Mouse (Mus musculus): Measurements from ENCODE around the gene Sh2b3. TPM values are rescaled to one million over a fixed set of nuclear protein-coding genes. Genes with fewer than 3 reads are reported as not detected.

Sh2b3 gene
- polyA plus RNA-seq, 1 experiment from 2014 or later, result 5.9 TPM

- peaks cover 32% of the 10 kb centered on the region for H3K27me3 ChIP-seq
- no peaks in the 10 kb centered on the region for H3K9me3 ChIP-seq
- H3K27ac ChIP-seq (replicated peaks), result no peak overlapping the region
- peaks cover 29% of the 10 kb centered on the region for H3K4me1 ChIP-seq
- under 1% methylated on average over 33 of the region's 33 CpGs for WGBS
- no peaks in the 10 kb centered on the region for H3K36me3 ChIP-seq
- peak overlapping the region; percentile 57 for H3K9ac ChIP-seq (replicated peaks)
- peak overlapping the region; percentile 50 for H3K4me3 ChIP-seq
- ATAC-seq (replicated peaks), result peak; percentile 52
- peak overlapping the region; percentile 77 for H3K4me2 ChIP-seq (replicated peaks)
These were observed 5.2 kb upstream of the Sh2b3 start for GRCm38 (mm10) chr5:121842665-121843118.

DNA sequence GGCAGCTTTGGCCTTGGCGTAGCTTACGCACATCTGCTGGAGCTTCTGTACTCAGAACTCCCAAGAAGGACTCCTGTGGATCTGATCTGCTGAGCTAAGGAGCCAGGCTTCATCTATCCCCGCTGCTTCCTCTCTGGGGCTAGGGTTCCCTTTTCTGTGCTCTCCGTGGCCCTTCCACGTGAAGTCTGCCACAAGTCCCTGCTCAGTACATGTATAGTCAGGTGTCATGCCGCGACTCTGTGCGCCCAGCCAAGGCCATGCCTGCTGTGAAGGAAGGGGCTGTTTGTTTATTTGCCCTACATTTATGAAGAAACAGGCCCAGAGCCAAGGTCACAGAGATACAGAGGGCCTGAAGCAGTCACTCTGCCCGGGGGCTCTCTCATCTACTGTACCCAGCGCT lies 4.5 kb upstream of the Sh2b3 start:
- Histone ChIP-seq H3K4me3 (no peak overlapping the region), H3K4me1 (peaks cover 35% of the 10 kb centered on the region), H3K27ac (replicated peaks) (no peak overlapping the region), H3K4me2 (replicated peaks) (no peak overlapping the region), H3K36me3 (no peaks in the 10 kb centered on the region), H3K9me3 (no peaks in the 10 kb centered on the region), H3K9ac (replicated peaks) (no peak overlapping the region), H3K27me3 (peaks cover 40% of the 10 kb centered on the region)
- no peak for ATAC-seq (replicated peaks)
- 42% methylated on average over 10 of the region's 10 CpGs for WGBS

- no peak overlapping the region for H3K4me2 ChIP-seq (replicated peaks)
- ATAC-seq (replicated peaks), result no peak
- H3K4me1 ChIP-seq, result peaks cover 37% of the 10 kb centered on the region
- H3K27ac ChIP-seq (replicated peaks), result no peak overlapping the region
- H3K4me3 ChIP-seq, result no peak overlapping the region
- no peaks in the 10 kb centered on the region for H3K9me3 ChIP-seq
- 93% methylated on average over 9 of the region's 9 CpGs for whole genome bisulfite sequencing
- H3K9ac ChIP-seq (replicated peaks), result no peak overlapping the region
- peaks cover 41% of the 10 kb centered on the region for H3K27me3 ChIP-seq
- no peaks in the 10 kb centered on the region for H3K36me3 ChIP-seq
These were observed 4.1 kb upstream of the Sh2b3 start for GRCm38 (mm10) chr5:121841516-121841915.

GRCm38 (mm10) chr5:121839128-121839473 lies 1.7 kb upstream of the Sh2b3 start:
- H3K9ac ChIP-seq (replicated peaks), result peak overlapping the region; percentile 37; the same call in 1 of the 2 replicates
- peak overlapping the region; percentile 36 for H3K4me3 ChIP-seq
- H3K36me3 ChIP-seq, result no peaks in the 10 kb centered on the region
- no peak for ATAC-seq (replicated peaks)
- no peak overlapping the region for H3K27ac ChIP-seq (replicated peaks)
- peaks cover 38% of the 10 kb centered on the region for H3K27me3 ChIP-seq
- H3K9me3 ChIP-seq, result no peaks in the 10 kb centered on the region
- H3K4me1 ChIP-seq, result peaks cover 52% of the 10 kb centered on the region
- 33% methylated on average over 7 of the region's 7 CpGs for WGBS
- H3K4me2 ChIP-seq (replicated peaks), result peak overlapping the region; percentile 61

- Histone ChIP-seq H3K4me3 (peak overlapping the region; percentile 36), H3K27ac (replicated peaks) (no peak overlapping the region), H3K27me3 (peaks cover 33% of the 10 kb centered on the region), H3K9me3 (no peaks in the 10 kb centered on the region), H3K9ac (replicated peaks) (peak overlapping the region; percentile 37), H3K4me1 (peaks cover 50% of the 10 kb centered on the region), H3K4me2 (replicated peaks) (peak overlapping the region; percentile 61), H3K36me3 (no peaks in the 10 kb centered on the region)
- WGBS, result under 1% methylated on average over 46 of the region's 46 CpGs
- ATAC-seq (replicated peaks), result no peak
These were observed 1.1 kb upstream of the Sh2b3 start for GRCm38 (mm10) chr5:121838341-121839127.

DNA sequence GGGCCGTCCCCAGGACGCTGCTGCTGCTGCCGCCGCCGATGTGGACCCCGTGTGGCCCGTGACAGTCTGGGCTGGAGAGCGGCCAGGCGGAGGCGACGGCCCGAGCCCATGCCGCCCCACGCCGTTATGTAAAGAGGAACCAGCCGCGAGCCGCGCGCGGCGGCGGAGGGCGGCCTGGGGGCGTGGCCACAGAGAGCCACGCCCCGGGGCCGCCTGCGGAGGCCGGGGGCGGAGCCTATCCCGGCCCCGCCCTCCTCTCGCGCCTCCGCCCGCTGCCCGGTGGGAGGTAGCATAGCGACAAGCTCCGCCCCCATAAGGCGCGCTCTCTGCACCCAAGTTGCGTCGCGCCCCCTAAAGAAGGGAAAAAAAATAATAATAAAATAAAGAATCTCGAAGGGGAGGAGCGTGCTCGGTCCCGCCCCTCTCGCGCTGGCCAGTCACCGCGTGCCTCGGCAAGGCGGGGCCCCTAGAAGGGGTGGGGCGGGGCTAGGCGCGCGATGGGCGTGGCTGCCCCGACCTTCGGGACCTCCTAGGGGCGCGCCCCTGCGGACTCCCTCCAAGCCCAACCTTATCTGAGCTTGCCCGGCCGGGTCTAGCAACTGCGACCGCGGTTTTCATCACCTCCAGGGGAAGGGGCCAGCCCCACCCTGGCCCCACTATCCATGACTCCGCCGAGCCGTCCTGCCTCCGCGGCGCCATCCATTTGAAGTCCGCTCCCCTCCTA lies 592 bp downstream of the Sh2b3 start:
- peak; percentile 59 for ATAC-seq (replicated peaks)
- Histone ChIP-seq H3K4me1 (peaks cover 42% of the 10 kb centered on the region), H3K27ac (replicated peaks) (peak overlapping the region; percentile 44; the same call in 1 of the 2 replicates), H3K4me3 (peak overlapping the region; percentile 87), H3K36me3 (no peaks in the 10 kb centered on the region), H3K27me3 (peaks cover 26% of the 10 kb centered on the region), H3K9ac (replicated peaks) (peak overlapping the region; percentile 78), H3K9me3 (no peaks in the 10 kb centered on the region), H3K4me2 (replicated peaks) (peak overlapping the region; percentile 97)
- WGBS, result under 1% methylated on average over 56 of the region's 77 CpGs

DNA sequence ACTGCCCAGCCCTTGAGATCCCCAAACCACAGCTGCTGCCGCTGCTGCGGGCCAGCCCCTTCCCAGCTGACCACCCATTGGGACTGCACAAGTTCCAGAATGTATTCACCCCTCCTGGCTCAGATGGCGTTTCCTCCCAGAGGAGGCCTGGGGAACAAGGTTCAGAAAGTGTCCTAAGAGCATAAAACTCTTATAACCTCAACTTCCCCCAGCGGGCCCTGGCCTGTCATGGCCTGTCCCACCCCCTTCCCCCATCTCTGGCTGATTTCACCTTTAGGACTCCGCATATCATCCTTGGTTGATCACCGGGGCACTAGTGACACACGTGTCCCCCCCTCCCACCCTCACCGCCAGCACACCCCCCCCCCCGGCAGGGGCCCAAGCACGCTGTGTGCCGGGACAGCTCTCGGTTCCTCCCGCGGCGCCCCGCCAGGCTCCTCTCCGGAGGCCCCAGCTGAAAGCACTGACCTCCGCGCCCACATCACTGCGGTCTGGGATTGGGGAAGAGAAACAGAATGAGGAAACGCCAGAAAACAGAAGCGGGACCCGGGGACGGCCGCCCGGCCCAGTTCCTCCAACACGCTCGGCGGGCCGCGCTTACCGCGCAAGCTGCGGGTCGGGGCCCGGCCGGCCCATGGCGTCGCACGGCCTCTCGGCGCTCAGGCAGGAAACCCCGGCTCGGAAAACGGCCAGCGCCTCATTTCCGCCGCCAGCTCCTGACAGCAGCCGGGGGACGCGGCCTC lies 1.3 kb downstream of the Sh2b3 start:
- no peaks in the 10 kb centered on the region for H3K9me3 ChIP-seq
- H3K4me2 ChIP-seq (replicated peaks), result peak overlapping the region; percentile 97
- H3K27ac ChIP-seq (replicated peaks), result peak overlapping the region; percentile 44; the same call in 1 of the 2 replicates
- peaks cover 42% of the 10 kb centered on the region for H3K4me1 ChIP-seq
- H3K4me3 ChIP-seq, result peak overlapping the region; percentile 87
- ATAC-seq (replicated peaks), result peak; percentile 16; the same call in 1 of the 2 replicates
- peaks cover 23% of the 10 kb centered on the region for H3K27me3 ChIP-seq
- 1% methylated on average over 49 of the region's 51 CpGs for WGBS
- H3K9ac ChIP-seq (replicated peaks), result peak overlapping the region; percentile 78
- H3K36me3 ChIP-seq, result no peaks in the 10 kb centered on the region

DNA sequence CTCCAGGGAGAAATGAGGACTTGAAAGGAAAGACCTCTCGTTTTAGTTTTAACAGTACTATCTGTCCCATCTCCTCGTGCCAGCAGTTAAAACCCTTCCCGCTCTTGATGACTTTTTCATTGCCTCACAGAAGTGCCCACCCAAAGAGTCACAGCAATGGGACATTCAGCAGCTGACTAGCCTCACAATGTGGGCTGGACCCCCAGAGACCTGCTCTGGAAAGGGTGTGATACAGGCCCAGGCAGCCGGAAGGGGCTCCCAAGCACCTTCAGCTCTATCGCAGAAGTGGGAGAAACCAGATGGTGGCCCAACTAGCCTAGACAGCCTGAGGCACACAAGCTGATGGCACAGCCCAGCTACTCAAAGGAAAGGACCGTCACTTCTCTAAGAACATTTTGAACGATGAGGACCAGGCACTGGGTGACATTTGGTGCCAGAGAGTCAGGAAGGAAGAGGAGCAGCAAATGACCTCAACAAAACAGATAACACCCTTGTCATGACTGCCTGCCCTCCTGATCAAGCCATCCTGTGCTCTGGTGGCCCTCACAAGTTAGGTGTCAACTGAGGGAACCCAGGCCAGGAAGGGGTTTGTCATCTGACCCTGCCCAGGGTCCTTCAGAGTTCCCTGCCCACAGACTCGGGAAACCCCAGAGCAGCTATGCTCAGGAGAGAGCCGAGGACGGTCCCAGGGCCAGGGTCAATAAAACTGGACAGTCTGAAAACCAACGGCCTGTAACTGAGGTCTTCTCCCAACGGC lies 2.3 kb downstream of the Sh2b3 start:
- peak overlapping the region; percentile 97 for H3K4me2 ChIP-seq (replicated peaks)
- peak overlapping the region; percentile 87 for H3K4me3 ChIP-seq
- peak overlapping the region; percentile 78; the same call in 1 of the 2 replicates for H3K9ac ChIP-seq (replicated peaks)
- ATAC-seq (replicated peaks), result no peak
- WGBS, result 49% methylated on average over 12 of the region's 12 CpGs
- no peak overlapping the region for H3K27ac ChIP-seq (replicated peaks)
- peaks cover 42% of the 10 kb centered on the region for H3K4me1 ChIP-seq
- no peaks in the 10 kb centered on the region for H3K36me3 ChIP-seq
- no peaks in the 10 kb centered on the region for H3K9me3 ChIP-seq
- peaks cover 23% of the 10 kb centered on the region for H3K27me3 ChIP-seq

DNA sequence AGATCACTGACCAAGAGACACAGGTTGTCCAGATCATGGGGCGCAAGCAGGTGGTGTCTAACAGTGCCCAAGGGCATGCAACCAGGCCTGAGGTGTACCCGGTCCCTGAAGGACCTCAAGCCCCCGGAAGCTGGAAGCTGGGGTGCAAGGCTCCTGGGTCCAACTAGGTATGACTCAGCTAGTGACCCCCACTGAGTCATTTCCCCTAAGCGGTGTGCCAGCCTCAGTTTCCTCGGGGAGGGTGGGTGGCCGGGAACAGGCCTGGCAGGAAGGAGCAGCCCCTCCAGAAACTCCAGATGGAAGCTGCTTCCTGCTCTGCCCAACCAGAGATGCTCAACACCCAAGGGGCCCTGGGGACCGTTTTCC lies 3.2 kb downstream of the Sh2b3 start:
- Histone ChIP-seq H3K27me3 (peaks cover 26% of the 10 kb centered on the region), H3K4me2 (replicated peaks) (peak overlapping the region; percentile 7; the same call in 1 of the 2 replicates), H3K4me1 (peaks cover 46% of the 10 kb centered on the region), H3K9me3 (no peaks in the 10 kb centered on the region), H3K4me3 (no peak overlapping the region), H3K36me3 (no peaks in the 10 kb centered on the region), H3K27ac (replicated peaks) (no peak overlapping the region), H3K9ac (replicated peaks) (no peak overlapping the region)
- no peak for ATAC-seq (replicated peaks)
- 78% methylated on average over 7 of the region's 7 CpGs for WGBS

DNA sequence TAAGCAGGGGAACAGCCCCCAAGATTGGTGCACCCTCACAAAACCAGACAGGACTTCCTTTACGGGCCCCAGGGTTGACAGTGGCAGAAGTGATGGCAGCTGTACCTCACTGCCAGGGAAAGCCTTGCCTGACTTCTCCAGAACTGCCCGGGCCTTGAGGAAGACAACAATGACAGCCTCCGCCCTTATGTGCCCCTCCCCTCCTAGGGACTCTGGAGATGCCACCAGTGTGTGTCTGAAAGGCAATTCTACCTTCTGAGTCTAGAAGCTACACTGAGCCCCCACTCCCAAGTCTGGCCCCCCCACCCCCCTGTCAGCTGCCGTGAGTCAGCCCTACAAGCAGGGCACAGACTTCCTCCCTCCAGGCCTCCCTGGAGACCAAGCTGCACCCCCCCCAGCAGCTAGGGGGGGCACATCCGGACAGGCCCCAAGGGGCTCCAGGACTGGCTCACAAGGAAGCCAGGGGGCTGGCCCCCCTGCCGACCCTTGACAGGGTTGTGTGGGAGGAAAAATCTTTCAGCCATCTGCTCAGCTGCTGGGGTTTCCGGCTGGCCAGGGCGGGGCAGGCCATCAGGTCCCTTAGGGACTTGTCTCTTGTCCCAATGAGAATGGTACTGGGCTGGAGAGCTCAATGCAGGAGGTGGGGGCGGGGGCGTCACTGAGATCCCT lies 3.7 kb downstream of the Sh2b3 start:
- peaks cover 21% of the 10 kb centered on the region for H3K27me3 ChIP-seq
- 62% methylated on average over 10 of the region's 10 CpGs for WGBS
- H3K4me1 ChIP-seq, result peaks cover 47% of the 10 kb centered on the region
- no peak overlapping the region for H3K9ac ChIP-seq (replicated peaks)
- H3K4me3 ChIP-seq, result no peak overlapping the region
- no peak for ATAC-seq (replicated peaks)
- H3K9me3 ChIP-seq, result no peaks in the 10 kb centered on the region
- H3K36me3 ChIP-seq, result no peaks in the 10 kb centered on the region
- no peak overlapping the region for H3K4me2 ChIP-seq (replicated peaks)
- no peak overlapping the region for H3K27ac ChIP-seq (replicated peaks)

DNA sequence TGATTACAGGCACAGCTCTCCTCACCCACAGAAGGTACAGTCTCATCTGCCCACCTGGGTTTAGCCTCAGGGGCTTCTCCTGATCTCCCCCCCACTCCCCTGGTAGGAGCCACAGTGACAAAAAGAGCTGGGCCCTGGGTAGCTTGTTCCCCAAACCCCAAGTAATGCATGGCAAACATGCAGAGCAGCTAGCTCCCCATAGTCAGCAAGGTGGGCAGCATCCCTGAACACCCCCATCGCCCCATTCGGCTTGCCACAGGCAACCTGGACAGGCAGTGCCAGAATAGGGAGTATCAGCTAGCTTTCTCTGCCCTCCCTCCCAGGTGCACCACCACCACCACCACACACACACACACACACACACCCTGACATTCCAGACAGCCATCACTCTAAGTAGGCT lies 4.3 kb downstream of the Sh2b3 start:
- H3K9ac ChIP-seq (replicated peaks), result no peak overlapping the region
- H3K36me3 ChIP-seq, result no peaks in the 10 kb centered on the region
- H3K4me1 ChIP-seq, result peaks cover 47% of the 10 kb centered on the region
- no peak overlapping the region for H3K4me2 ChIP-seq (replicated peaks)
- 89% methylated on average over 2 of the region's 2 CpGs for WGBS
- H3K4me3 ChIP-seq, result no peak overlapping the region
- ATAC-seq (replicated peaks), result no peak
- no peaks in the 10 kb centered on the region for H3K9me3 ChIP-seq
- peaks cover 17% of the 10 kb centered on the region for H3K27me3 ChIP-seq
- H3K27ac ChIP-seq (replicated peaks), result no peak overlapping the region

All from forebrain, embryonic 15.5 days (tissue).